Mouse (Mus musculus) olfactory bulb, adult 2 months (tissue): ENCODE measurements around the gene Fabp1.

Experiments used
- CTCF ChIP-seq: fragments of 200-500 bp; IDR thresholded peaks from 2 replicates; pipeline ENCODE4 v1.5.1; 2012; ENCODE audit warnings: low read depth, mild to moderate bottlenecking, low read length, moderate library complexity; ENCODE audit not compliant: insufficient read depth
- POLR2A ChIP-seq: fragments of 200-500 bp; IDR thresholded peaks from 2 replicates; pipeline ENCODE4 v1.6.1; 2012; ENCODE audit warnings: mild to moderate bottlenecking, low read depth, low read length, moderate library complexity; ENCODE audit not compliant: insufficient read depth

GRCm38 (mm10) chr6:71164394-71164793 lies 35.2 kb upstream of the Fabp1 start:
- no peak for TF ChIP-seq CTCF
- TF ChIP-seq POLR2A: no peak
